Mouse (Mus musculus): ENCODE measurements around the gene Hhipl1. TPM values are rescaled to one million over a fixed set of nuclear protein-coding genes. Genes with fewer than 3 reads are reported as not detected.

Gene Hhipl1
- polyA plus RNA-seq, 1 experiment from 2014 or later = 0.84 TPM

- no peak for ATAC-seq (ENCODE audit: insufficient number of reproducible peaks, insufficient read depth, low FRiP score, low read depth)
- Histone ChIP-seq H3K4me2 (ENCODE audit: low read length) (no peak overlapping the region), H3K9ac (ENCODE audit: low read length) (no peak overlapping the region), H3K27me3 (ENCODE audit: control insufficient read depth, insufficient read depth, low read length) (peaks cover 14% of the 10 kb centered on the region), H3K4me3 (ENCODE audit: control insufficient read depth in 1 of 2, insufficient read depth in 1 of 2, low read depth in 1 of 2, low read length in 2 of 2) (no peak overlapping the region), H3K27ac (replicated peaks in 1 of 2; ENCODE audit: control insufficient read depth in 1 of 2, insufficient read depth in 1 of 2, low read depth in 2 of 2, low read length in 2 of 2) (no peak overlapping the region), H3K9me3 (ENCODE audit: control insufficient read depth, low read length) (no peaks in the 10 kb centered on the region), H3K36me3 (ENCODE audit: control insufficient read depth, insufficient read depth, low read length) (no peaks in the 10 kb centered on the region), H3K4me1 (ENCODE audit: control insufficient read depth in 2 of 2, insufficient read depth in 2 of 2, low read length in 2 of 2) (peaks cover 6 to 13% of the 10 kb centered on the region in 2 experiments; a peak in 3 of 4 replicates)
- 78% methylated on average over 4 of the region's 4 CpGs for WGBS
Observed at GRCm38 (mm10) chr12:108310041-108310440, 4.0 kb downstream of the Hhipl1 start.

- H3K27me3 ChIP-seq (ENCODE audit: control insufficient read depth, insufficient read depth, low read length) = peaks cover 9% of the 10 kb centered on the region
- H3K9me3 ChIP-seq (ENCODE audit: control insufficient read depth, low read length) = no peaks in the 10 kb centered on the region
- H3K9ac ChIP-seq (ENCODE audit: low read length) = no peak overlapping the region
- H3K4me3 ChIP-seq (ENCODE audit: control insufficient read depth in 1 of 2, insufficient read depth in 1 of 2, low read depth in 1 of 2, low read length in 2 of 2) = no peak overlapping the region
- WGBS = 59% methylated on average over 7 of the region's 7 CpGs
- no peaks in the 10 kb centered on the region for H3K36me3 ChIP-seq (ENCODE audit: control insufficient read depth, insufficient read depth, low read length)
- no peak overlapping the region for H3K27ac ChIP-seq (replicated peaks in 1 of 2; ENCODE audit: control insufficient read depth in 1 of 2, insufficient read depth in 1 of 2, low read depth in 2 of 2, low read length in 2 of 2)
- H3K4me1 ChIP-seq (ENCODE audit: control insufficient read depth in 2 of 2, insufficient read depth in 2 of 2, low read length in 2 of 2) = peaks cover 6 to 13% of the 10 kb centered on the region in 2 experiments; a peak in 3 of 4 replicates
- no peak for ATAC-seq (ENCODE audit: insufficient number of reproducible peaks, insufficient read depth, low FRiP score, low read depth)
- no peak overlapping the region for H3K4me2 ChIP-seq (ENCODE audit: low read length)
Observed at GRCm38 (mm10) chr12:108310456-108311027, 4.5 kb downstream of the Hhipl1 start.

GRCm38 (mm10) chr12:108311741-108312290 is 5.7 kb downstream of the Hhipl1 start:
- 90% methylated on average over 27 of the region's 27 CpGs for WGBS
- no peak overlapping the region for H3K4me2 ChIP-seq (ENCODE audit: low read length)

GRCm38 (mm10) chr12:108312432-108312851 is 6.4 kb downstream of the Hhipl1 start:
- WGBS = 48% methylated on average over 6 of the region's 6 CpGs
- H3K27me3 ChIP-seq (ENCODE audit: control insufficient read depth, insufficient read depth, low read length) = peaks cover 18% of the 10 kb centered on the region
- H3K4me2 ChIP-seq (ENCODE audit: low read length) = no peak overlapping the region
- no peak overlapping the region for H3K9ac ChIP-seq (ENCODE audit: low read length)
- peaks cover 2 to 3% of the 10 kb centered on the region in 2 experiments; a peak in 2 of 4 replicates for H3K4me1 ChIP-seq (ENCODE audit: control insufficient read depth in 2 of 2, insufficient read depth in 2 of 2, low read length in 2 of 2)
- no peak for ATAC-seq (ENCODE audit: insufficient number of reproducible peaks, insufficient read depth, low FRiP score, low read depth)
- no peaks in the 10 kb centered on the region for H3K36me3 ChIP-seq (ENCODE audit: control insufficient read depth, insufficient read depth, low read length)
- H3K9me3 ChIP-seq (ENCODE audit: control insufficient read depth, low read length) = no peaks in the 10 kb centered on the region
- H3K4me3 ChIP-seq (ENCODE audit: control insufficient read depth in 1 of 2, insufficient read depth in 1 of 2, low read depth in 1 of 2, low read length in 2 of 2) = no peak overlapping the region
- H3K27ac ChIP-seq (replicated peaks in 1 of 2; ENCODE audit: control insufficient read depth in 1 of 2, insufficient read depth in 1 of 2, low read depth in 2 of 2, low read length in 2 of 2) = no peak overlapping the region

More at GRCm38 (mm10) chr12:108311741-108312290, 5.7 kb downstream of the Hhipl1 start:
- Histone ChIP-seq H3K27me3 (ENCODE audit: control insufficient read depth, insufficient read depth, low read length) (peaks cover 15% of the 10 kb centered on the region), H3K9me3 (ENCODE audit: control insufficient read depth, low read length) (no peaks in the 10 kb centered on the region), H3K4me1 (ENCODE audit: control insufficient read depth in 2 of 2, insufficient read depth in 2 of 2, low read length in 2 of 2) (peaks cover 3 to 7% of the 10 kb centered on the region in 2 experiments; a peak in 2 of 4 replicates), H3K36me3 (ENCODE audit: control insufficient read depth, insufficient read depth, low read length) (no peaks in the 10 kb centered on the region), H3K9ac (ENCODE audit: low read length) (no peak overlapping the region), H3K27ac (replicated peaks in 1 of 2; ENCODE audit: control insufficient read depth in 1 of 2, insufficient read depth in 1 of 2, low read depth in 2 of 2, low read length in 2 of 2) (no peak overlapping the region), H3K4me3 (ENCODE audit: control insufficient read depth in 1 of 2, insufficient read depth in 1 of 2, low read depth in 1 of 2, low read length in 2 of 2) (no peak overlapping the region)
- no peak for ATAC-seq (ENCODE audit: insufficient number of reproducible peaks, insufficient read depth, low FRiP score, low read depth)

- 78% methylated on average over 1 of the region's 1 CpGs for WGBS
- H3K4me2 ChIP-seq (ENCODE audit: low read length) = no peak overlapping the region
- no peaks in the 10 kb centered on the region for H3K36me3 ChIP-seq (ENCODE audit: control insufficient read depth, insufficient read depth, low read length)
- no peak for ATAC-seq (ENCODE audit: insufficient number of reproducible peaks, insufficient read depth, low FRiP score, low read depth)
- H3K9me3 ChIP-seq (ENCODE audit: control insufficient read depth, low read length) = no peaks in the 10 kb centered on the region
- no peak overlapping the region for H3K9ac ChIP-seq (ENCODE audit: low read length)
- H3K27me3 ChIP-seq (ENCODE audit: control insufficient read depth, insufficient read depth, low read length) = peaks cover 27% of the 10 kb centered on the region
- H3K4me3 ChIP-seq (ENCODE audit: control insufficient read depth in 1 of 2, insufficient read depth in 1 of 2, low read depth in 1 of 2, low read length in 2 of 2) = no peak overlapping the region
- H3K4me1 ChIP-seq (ENCODE audit: control insufficient read depth in 2 of 2, insufficient read depth in 2 of 2, low read length in 2 of 2) = peaks cover 0 to 1% of the 10 kb centered on the region in 2 experiments; a peak in 3 of 4 replicates
- no peak overlapping the region for H3K27ac ChIP-seq (replicated peaks in 1 of 2; ENCODE audit: control insufficient read depth in 1 of 2, insufficient read depth in 1 of 2, low read depth in 2 of 2, low read length in 2 of 2)
Observed at GRCm38 (mm10) chr12:108313244-108313772, 7.2 kb downstream of the Hhipl1 start.

- Histone ChIP-seq H3K27ac (replicated peaks in 1 of 2; ENCODE audit: control insufficient read depth in 1 of 2, insufficient read depth in 1 of 2, low read depth in 2 of 2, low read length in 2 of 2) (no peak overlapping the region), H3K27me3 (ENCODE audit: control insufficient read depth, insufficient read depth, low read length) (peaks cover 49% of the 10 kb centered on the region)
- ATAC-seq (ENCODE audit: insufficient number of reproducible peaks, insufficient read depth, low FRiP score, low read depth) = no peak
Observed at GRCm38 (mm10) chr12:108315818-108316217, 9.7 kb downstream of the Hhipl1 start.

GRCm38 (mm10) chr12:108316655-108317054 is 10.6 kb downstream of the Hhipl1 start:
- peaks cover 49% of the 10 kb centered on the region for H3K27me3 ChIP-seq (ENCODE audit: control insufficient read depth, insufficient read depth, low read length)
- H3K9me3 ChIP-seq (ENCODE audit: control insufficient read depth, low read length) = no peaks in the 10 kb centered on the region
- no peak overlapping the region for H3K4me2 ChIP-seq (ENCODE audit: low read length)
- peaks cover 9 to 15% of the 10 kb centered on the region in 2 experiments for H3K4me1 ChIP-seq (ENCODE audit: control insufficient read depth in 2 of 2, insufficient read depth in 2 of 2, low read length in 2 of 2)
- WGBS = 53% methylated on average over 6 of the region's 6 CpGs
- no peak overlapping the region for H3K9ac ChIP-seq (ENCODE audit: low read length)
- H3K27ac ChIP-seq (replicated peaks in 1 of 2; ENCODE audit: control insufficient read depth in 1 of 2, insufficient read depth in 1 of 2, low read depth in 2 of 2, low read length in 2 of 2) = no peak overlapping the region
- no peak for ATAC-seq (ENCODE audit: insufficient number of reproducible peaks, insufficient read depth, low FRiP score, low read depth)
- no peak overlapping the region for H3K4me3 ChIP-seq (ENCODE audit: control insufficient read depth in 1 of 2, insufficient read depth in 1 of 2, low read depth in 1 of 2, low read length in 2 of 2)
- no peaks in the 10 kb centered on the region for H3K36me3 ChIP-seq (ENCODE audit: control insufficient read depth, insufficient read depth, low read length)

More at GRCm38 (mm10) chr12:108315818-108316217, 9.7 kb downstream of the Hhipl1 start:
- peaks cover 9 to 15% of the 10 kb centered on the region in 2 experiments for H3K4me1 ChIP-seq (ENCODE audit: control insufficient read depth in 2 of 2, insufficient read depth in 2 of 2, low read length in 2 of 2)
- no peaks in the 10 kb centered on the region for H3K9me3 ChIP-seq (ENCODE audit: control insufficient read depth, low read length)
- no peaks in the 10 kb centered on the region for H3K36me3 ChIP-seq (ENCODE audit: control insufficient read depth, insufficient read depth, low read length)
- whole genome bisulfite sequencing = 16% methylated on average over 10 of the region's 10 CpGs
- H3K4me2 ChIP-seq (ENCODE audit: low read length) = no peak overlapping the region
- no peak overlapping the region for H3K4me3 ChIP-seq (ENCODE audit: control insufficient read depth in 1 of 2, insufficient read depth in 1 of 2, low read depth in 1 of 2, low read length in 2 of 2)
- H3K9ac ChIP-seq (ENCODE audit: low read length) = no peak overlapping the region
